Mouse (Mus musculus) G1E (cell line): ENCODE measurements around the gene Leng1.

Experiments
- CTCF ChIP-seq: IDR thresholded peaks from 2 replicates; pipeline ENCODE4 v1.5.1; 2012; ENCODE audit warnings: low read depth, low read length, inconsistent platforms, mixed read lengths
- GATA1 ChIP-seq: IDR thresholded peaks from 2 replicates; pipeline ENCODE4 v1.6.1; 2012; ENCODE audit warnings: borderline replicate concordance, low read length, inconsistent platforms, mixed read lengths
- POLR2AphosphoS5 ChIP-seq: IDR thresholded peaks from 2 replicates; pipeline ENCODE4 v1.6.1; 2012; ENCODE audit warnings: low read depth, low read length, inconsistent platforms; ENCODE audit not compliant: insufficient replicate concordance
- TAL1 ChIP-seq: conservative IDR thresholded peaks from 2 replicates; pipeline ENCODE4 v1.6.1; 2012; ENCODE audit warnings: low read depth, low read length, inconsistent platforms, mixed read lengths

GRCm38 (mm10) chr7:3643412-3643811, 22.2 kb downstream of the Leng1 start:
- TF ChIP-seq CTCF = no peak
- no peak for TF ChIP-seq GATA1
- no peak for TF ChIP-seq TAL1
- no peak for TF ChIP-seq POLR2AphosphoS5
